8 mouse cellular contexts compared by ENCODE assay signal in the genomic region with DNA sequence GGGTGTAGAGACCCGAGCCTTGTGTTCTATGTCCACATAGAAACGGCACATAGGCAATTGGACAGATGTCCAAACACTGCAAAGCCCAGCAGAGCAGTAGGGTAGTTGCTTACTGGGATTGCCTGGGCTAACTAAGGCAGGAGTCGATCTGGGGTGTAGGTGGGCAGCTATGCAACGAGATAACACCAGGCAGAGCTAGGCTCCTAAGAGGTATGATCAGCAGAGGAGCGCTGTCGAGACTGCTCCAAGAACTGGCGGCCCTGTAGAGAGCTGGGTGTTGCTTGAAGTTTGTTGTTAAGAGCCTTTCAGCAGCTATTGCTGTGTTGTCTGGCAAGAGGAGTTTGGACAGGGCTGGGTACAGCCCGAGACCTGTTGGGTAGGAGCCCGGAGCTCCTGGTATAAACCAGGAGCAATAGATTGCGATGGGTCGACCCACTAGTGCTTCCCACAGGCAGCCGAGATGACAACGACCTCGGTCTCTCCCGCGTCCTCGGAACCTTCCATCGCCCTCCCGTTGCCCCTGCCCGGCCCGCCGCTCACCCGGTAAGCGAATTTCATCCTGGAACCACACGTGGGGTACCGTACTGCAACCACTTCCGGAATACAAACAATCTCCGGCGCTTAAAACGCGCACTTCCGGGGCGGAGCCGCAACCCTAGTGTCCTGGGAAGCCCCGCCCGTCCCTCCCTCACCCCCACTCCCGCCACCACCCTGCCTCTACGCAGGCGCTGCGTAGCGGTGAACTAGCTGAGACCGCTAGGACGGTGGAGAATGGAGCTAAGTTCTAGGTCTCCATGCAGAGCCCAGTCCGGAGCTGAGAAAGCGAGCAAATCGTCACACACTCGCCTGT. TPM values are rescaled to one million over a fixed set of nuclear protein-coding genes. Genes with fewer than 3 reads are reported as not detected.
DNase-seq lines count a peak whose midpoint lies in the region; ATAC-seq and TF ChIP-seq lines count a peak whose summit lies in the region.

Gene Pwp2 (minus strand): TSS at position 619 of the 850 bp plus-strand sequence.

- DNase-seq in Patski (ENCODE audit: low read depth, low spot score), result peak; percentile 30
- DNase-seq in cerebellum, postnatal 14 days, result peak; percentile 90 to 92
- peak; percentile 79 for DNase-seq in frontal cortex, postnatal 14 days (ENCODE audit: low spot score in 2 of 2)
- peak; percentile 95 for DNase-seq in hindbrain, embryonic 14.5 days (ENCODE audit: low spot score)
- DNase-seq in layer of hippocampus, postnatal 36 days, result peak; percentile 85 to 89
- DNase-seq in lung, postnatal 36 days, result peak; percentile 97
- peak; percentile 96 for DNase-seq in retina, postnatal 1 day
- peak; percentile 69 to 79 for DNase-seq in urinary bladder, adult 18-20 months (ENCODE audit: low spot score in 2 of 2)

- H3K4me1 ChIP-seq in hindbrain, embryonic 14.5 days (replicated peaks; ENCODE audit: control insufficient read depth, insufficient read depth, low read length), result peaks cover 11% of the 10 kb centered on the region

- H3K4me3 ChIP-seq in hindbrain, embryonic 14.5 days (replicated peaks; ENCODE audit: low read length), result peak within 1 kb of the TSS; percentile 75

- peak within 1 kb of the TSS; percentile 64 for H3K9ac ChIP-seq in hindbrain, embryonic 14.5 days

- H3K36me3 ChIP-seq in hindbrain, embryonic 14.5 days (replicated peaks; ENCODE audit: control insufficient read depth, insufficient read depth), result peaks cover 59% of the 10 kb centered on the region

- H3K27me3 ChIP-seq in Patski, result no peaks in the 10 kb centered on the region
- no peaks in the 10 kb centered on the region for H3K27me3 ChIP-seq in hindbrain, embryonic 14.5 days (ENCODE audit: control insufficient read depth, insufficient read depth, low read length)

- ATAC-seq in Patski, result peak; percentile 87
- ATAC-seq in hindbrain, embryonic 14.5 days (ENCODE audit: low FRiP score), result peak; percentile 97

- POLR2A ChIA-PET in Patski (lab: Charles Lee), result interaction anchor here (0.9 to 1.2 kb wide), 3 partner anchors 10 to 59 kb away, joined by 3 read pairs; partner anchors contain the start of gene Trappc10

- in situ Hi-C loops in Patski (cut with MboI; ENCODE audit: low pct_unique_long_range_greater_than_20kb), result loop anchor here (10.0 kb wide), 1 partner anchor 210 kb away; no protein-coding TSS in a partner anchor

- no peaks in the 10 kb centered on the region for H3K9me3 ChIP-seq in hindbrain, embryonic 14.5 days (ENCODE audit: control insufficient read depth, low read length)

- 1% methylated on average over 47 of the region's 47 CpGs for WGBS in hindbrain, embryonic 14.5 days

- peak within 1 kb of the TSS; percentile 67 for H3K27ac ChIP-seq in hindbrain, embryonic 14.5 days

- TF ChIP-seq CTCF in Patski (IDR thresholded peaks at IDR 0.05), result no peak

- peak within 1 kb of the TSS; percentile 93 for H3K4me2 ChIP-seq in hindbrain, embryonic 14.5 days (replicated peaks)

- CTCF ChIA-PET in Patski (lab: Charles Lee), result interaction anchor here (0.9 to 1.7 kb wide), 5 partner anchors 11 to 29 kb away, joined by 3 to 5 read pairs (median 4); no protein-coding TSS in a partner anchor

RNA-seq across cellular contexts. Expression of gene Pwp2, which starts in this region (rescaled TPM):
- polyA plus RNA-seq in Patski (2021), result 19.7 TPM
- 13.5 and 15.8 TPM in 2 replicates for polyA plus RNA-seq in hindbrain, embryonic 14.5 days (2014; fragmentation: Nextera tagmentation; extraction: Ambion mirVana)
- 10 to 100 TPM; 20.8 to 21.3 TPM for total RNA-seq in layer of hippocampus, postnatal 36 days (2021)

Comparison
In these comparisons a context has a peak if more than half of its experiments do, and no peak if none do; other contexts are left out.
1. Peak in every context shown above with its lines: DNase-seq, ATAC-seq, H3K4me3 ChIP-seq and H3K27ac ChIP-seq.
2. DNase-seq: peak in every context shown above with its lines; median percentile 97 in lung, postnatal 36 days; 96 in retina, postnatal 1 day; 95 in hindbrain, embryonic 14.5 days; 91 in cerebellum, postnatal 14 days; 87 in layer of hippocampus, postnatal 36 days; 79 in frontal cortex, postnatal 14 days; 74 in urinary bladder, adult 18-20 months; 30 in Patski.